Mouse (Mus musculus): ENCODE results near the gene Gpr18.
"Not testable (repeated sequence)": the region's sequence is repeated elsewhere in the genome, so short reads cannot be mapped to it uniquely, and the experiment has no call there.

Gene Gpr18

DNA sequence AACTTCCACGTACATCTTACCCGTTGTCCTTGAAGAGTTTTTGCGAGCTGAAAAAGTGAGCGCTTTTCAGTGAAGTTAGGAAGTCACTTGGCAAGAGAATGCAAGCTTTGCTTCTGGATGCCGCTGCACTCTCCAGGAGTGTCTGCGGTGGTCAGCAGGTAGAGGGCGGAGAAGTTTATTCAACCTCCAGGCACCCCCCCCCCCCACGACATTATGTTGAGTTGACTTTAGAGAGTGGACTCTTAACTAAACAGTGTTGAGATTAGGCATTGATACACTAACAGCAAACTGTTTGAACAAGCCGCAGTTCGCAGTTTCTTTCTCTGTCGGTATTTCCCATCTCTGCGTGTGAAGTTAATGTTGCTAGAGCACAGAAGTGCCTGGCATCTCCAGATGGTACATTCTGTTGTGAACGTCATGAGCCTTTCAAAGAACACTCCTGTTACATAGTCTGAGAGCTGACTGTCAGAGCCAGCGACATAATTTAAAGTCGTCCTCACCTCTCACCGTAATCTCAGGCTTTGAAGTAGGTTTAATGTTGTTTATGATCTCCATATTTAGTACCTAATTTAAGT lies 36.2 kb downstream of the Gpr18 start:
- DNase-seq: no peak

GRCm38 (mm10) chr14:121878859-121879206 lies 36.7 kb downstream of the Gpr18 start:
- no peak for DNase-seq

- DNase-seq: peak; percentile 99 to 100
These were observed 37.3 kb downstream of the Gpr18 start, which contains the start of gene Ubac2 for GRCm38 (mm10) chr14:121878176-121878858. Gene Ubac2, plus strand, starts transcription at chr14:121878620.

DNA sequence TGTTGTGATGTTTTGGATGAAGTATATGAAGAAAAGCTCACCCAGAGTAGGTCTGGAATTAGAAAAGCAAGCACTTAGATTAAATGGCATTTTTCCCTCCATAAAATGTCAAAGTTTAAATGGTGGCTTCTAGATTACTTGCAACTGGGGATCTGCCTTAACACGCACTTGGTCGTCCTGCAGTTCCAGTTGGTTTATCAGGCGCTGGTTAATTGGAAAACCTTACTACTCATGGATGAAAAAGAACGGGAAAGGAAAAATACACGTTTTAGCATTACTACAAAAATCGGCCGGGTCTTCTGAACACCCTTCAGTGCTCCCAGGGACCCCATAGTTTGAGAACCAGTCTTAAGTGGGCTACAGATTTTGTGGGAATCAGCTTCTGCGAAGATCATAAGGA lies 37.9 kb downstream of the Gpr18 start:
- DNase-seq: no peak

- DNase-seq: no peak
These were observed 38.7 kb downstream of the Gpr18 start for GRCm38 (mm10) chr14:121876860-121877259.

DNA sequence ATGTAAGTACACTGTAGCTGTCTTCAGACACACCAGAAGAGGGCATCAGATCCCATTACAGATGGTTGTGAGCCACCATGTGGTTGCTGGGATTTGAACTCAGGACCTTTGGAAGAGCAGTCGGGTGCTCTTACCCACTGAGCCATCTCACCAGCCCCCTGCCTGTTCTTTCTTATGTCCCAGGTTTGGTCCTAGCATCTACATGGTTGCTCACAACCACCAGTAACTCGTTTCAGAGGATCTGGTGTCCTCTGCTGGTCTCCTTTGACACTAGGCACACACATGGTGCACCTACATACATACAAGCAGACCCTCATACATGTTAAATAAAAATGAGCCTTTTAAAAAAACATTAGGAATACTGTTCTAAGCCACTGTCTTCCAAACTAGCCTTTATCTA lies 39.4 kb downstream of the Gpr18 start:
- DNase-seq: not testable (repeated sequence)

DNA sequence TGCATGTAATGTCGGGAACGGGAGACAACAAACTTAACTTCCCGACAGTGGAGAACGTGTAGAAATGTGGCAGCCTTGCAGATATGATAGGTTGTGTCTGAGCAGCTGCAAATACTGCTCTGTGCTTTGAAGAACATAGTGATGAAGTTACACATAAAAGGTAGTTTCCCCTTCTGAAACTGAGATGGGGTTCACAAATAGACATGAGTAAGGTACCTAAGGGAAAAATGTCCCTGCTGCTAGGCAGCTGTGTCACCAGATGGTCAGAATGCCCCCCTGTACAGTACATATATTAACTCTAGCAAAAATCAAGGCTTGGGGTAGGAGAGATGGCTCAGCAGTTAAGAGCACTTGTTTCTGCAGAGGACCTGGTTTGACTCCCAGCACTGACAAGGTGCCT lies 41.9 kb downstream of the Gpr18 start:
- DNase-seq: no peak

- DNase-seq: no peak
These were observed 42.4 kb downstream of the Gpr18 start for GRCm38 (mm10) chr14:121873172-121873571.

GRCm38 (mm10) chr14:121872760-121873159 lies 42.8 kb downstream of the Gpr18 start:
- DNase-seq: no peak

DNA sequence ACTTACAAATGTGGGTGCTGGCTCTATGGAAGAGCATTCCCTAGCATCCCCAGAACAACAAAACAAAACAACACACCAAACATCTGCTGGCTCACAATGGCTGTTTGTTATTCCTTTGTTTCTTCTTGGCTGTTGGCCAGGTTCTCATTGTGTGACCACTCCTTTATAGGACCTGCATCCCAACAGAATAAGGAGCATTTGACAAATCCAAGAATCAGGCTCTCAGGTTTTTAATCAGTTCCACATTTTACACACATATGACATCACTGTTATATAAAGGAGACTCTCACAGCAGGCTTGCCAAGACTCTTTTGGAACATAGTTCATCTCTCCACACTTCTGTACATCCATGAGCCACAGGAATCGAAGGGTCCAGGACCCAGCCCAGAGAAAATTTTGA lies 46.5 kb downstream of the Gpr18 start:
- no peak for DNase-seq

DNA sequence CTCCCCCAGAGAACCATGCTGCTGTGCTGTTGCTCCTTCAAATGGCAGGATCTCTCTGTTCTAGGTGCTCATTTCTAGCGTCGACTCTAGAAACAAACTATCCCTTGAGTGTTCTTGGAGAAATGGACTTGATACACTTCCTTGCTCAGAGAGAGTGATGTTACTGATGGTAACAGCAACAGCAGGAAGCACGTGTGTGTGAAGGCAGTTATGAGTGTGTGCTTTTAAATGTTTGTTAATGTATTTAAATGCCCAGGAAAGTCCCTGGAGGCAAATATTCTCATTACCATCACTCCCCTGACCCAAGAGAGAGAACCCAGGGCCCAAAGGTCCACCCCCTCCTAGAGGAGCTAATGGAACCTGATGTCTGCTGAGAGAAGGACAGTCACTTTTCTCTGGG lies 49.0 kb downstream of the Gpr18 start:
- no peak for DNase-seq

GRCm38 (mm10) chr14:121865162-121865561 lies 50.4 kb downstream of the Gpr18 start:
- DNase-seq: peak; percentile 63 to 85

All from cerebellum, postnatal 25 days (tissue).